Mouse (Mus musculus) hindbrain, postnatal 0 days (tissue): ENCODE results near the gene Lin52. TPM values are rescaled to one million over a fixed set of nuclear protein-coding genes. Genes with fewer than 3 reads are reported as not detected.

Experiments
- ATAC-seq: fragments of 200-750 bp; cut with Nextera tagmentation; 2 replicates; pipeline ENCODE4 v1.8.0; 2017; ENCODE audit warnings: mild to moderate bottlenecking, moderate TSS enrichment, moderate library complexity
- DNase-seq: peaks from one replicate; pipeline ENCODE4 v3.0.0-alpha.2; 2015; ENCODE audit warnings: low spot score
- H3K27ac ChIP-seq: fragments of 300-500 bp; sonication (generic); 2 replicates; pipeline ENCODE4 v1.5.1; 2014; ENCODE audit warnings: mild to moderate bottlenecking
- H3K27me3 ChIP-seq: fragments of 300-500 bp; sonication (generic); 2 replicates; pipeline ENCODE4 v1.6.1; 2014; ENCODE audit warnings: low read length, mixed read lengths; ENCODE audit not compliant: insufficient read depth
- H3K36me3 ChIP-seq: fragments of 300-500 bp; sonication (generic); 2 replicates; pipeline ENCODE4 v1.6.1; 2014; ENCODE audit warnings: low read length, mixed read lengths; ENCODE audit not compliant: insufficient read depth
- H3K4me1 ChIP-seq: fragments of 300-500 bp; sonication (generic); 2 replicates; pipeline ENCODE4 v1.6.1; 2014; ENCODE audit warnings: antibody characterized with exemption, low read length, mixed read lengths; ENCODE audit not compliant: insufficient read depth
- H3K4me2 ChIP-seq: fragments of 300-500 bp; sonication (generic); 2 replicates; pipeline ENCODE4 v1.6.1; 2014; ENCODE audit warnings: low read depth, mild to moderate bottlenecking, low read length, moderate library complexity, mixed read lengths
- H3K4me3 ChIP-seq: fragments of 300-500 bp; sonication (generic); 2 replicates; pipeline ENCODE4 v1.5.1; 2014; ENCODE audit warnings: low read length
- H3K9ac ChIP-seq: fragments of 300-500 bp; sonication (generic); replicated peaks from 2 replicates; pipeline ENCODE4 v1.6.1; 2014; ENCODE audit warnings: mild to moderate bottlenecking, low read length, moderate library complexity, mixed read lengths
- H3K9me3 ChIP-seq: fragments of 300-500 bp; sonication (generic); 2 replicates; pipeline ENCODE4 v1.6.1; 2016; ENCODE audit warnings: low read length, mixed read lengths
- CTCF ChIP-seq: IDR thresholded peaks from 2 replicates; pipeline ENCODE4 v1.5.1; 2016; ENCODE audit warnings: antibody characterized with exemption, control low read depth, low read depth
- WGBS: fragments of 180-500 bp; shearing (Covaris S2); extraction: QIAGEN DNeasy Blood & Tissue Kit; methylation state at CpG from one replicate; pipeline ENCODE4 v1.1.7; 2014; 5-methylcytosine and 5-hydroxymethylcytosine counted together
- polyA plus RNA-seq: library from polyadenylated mRNA; unstranded; fragments of >200 nt; fragmentation: Nextera tagmentation; extraction: Ambion mirVana; gene quantifications from 2 replicates; pipeline ENCODE4 v1.2.1, GENCODE M21; 2015
- total RNA-seq: library from RNA; depleted of rRNA; stranded (reverse); fragments of >200 nt; gene quantifications from 2 replicates; pipeline ENCODE4 v1.2.3, GENCODE M21; 2014

Lin52 gene
- total and polyA plus RNA-seq, 2 experiments from 2014 or later, result 20.4 to 23.1 TPM

GRCm38 (mm10) chr12:84500528-84501263, 49.5 kb downstream of the Lin52 start:
- H3K9me3 ChIP-seq, result no peaks in the 10 kb centered on the region

DNA sequence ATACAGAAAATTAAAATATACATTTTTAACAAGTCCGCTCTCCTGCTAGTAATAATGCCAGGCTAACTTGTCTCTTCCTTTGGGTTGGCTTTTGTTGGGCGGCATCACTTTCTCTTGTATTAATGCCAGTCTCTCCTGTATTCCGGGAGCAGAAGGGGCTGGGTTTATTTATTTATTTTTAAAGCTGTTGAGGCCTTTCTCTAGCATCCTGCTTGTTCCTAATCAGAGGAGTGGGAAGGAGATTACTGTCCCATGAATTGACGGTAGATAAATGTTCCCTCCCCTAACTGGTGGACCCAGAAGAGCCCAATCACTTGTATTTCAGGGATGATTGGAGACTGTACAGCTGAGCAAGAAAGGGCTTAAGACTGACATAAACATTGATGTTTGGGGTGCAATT, 50.1 kb downstream of the Lin52 start:
- Histone ChIP-seq H3K4me1 (no peaks in the 10 kb centered on the region), H3K4me2 (no peak overlapping the region), H3K9ac (no peak overlapping the region), H3K27me3 (no peaks in the 10 kb centered on the region), H3K36me3 (no peaks in the 10 kb centered on the region), H3K9me3 (no peaks in the 10 kb centered on the region), H3K27ac (0 out of 2 replicates have a peak overlapping the region, but pooled peaks have one; percentile 26), H3K4me3 (no peak overlapping the region)
- ATAC-seq (no peak), DNase-seq (no peak)
- 57% methylated on average over 4 of the region's 4 CpGs for WGBS
- TF ChIP-seq CTCF, result no peak

More at GRCm38 (mm10) chr12:84500528-84501263, 49.5 kb downstream of the Lin52 start:
- 58% methylated on average over 8 of the region's 8 CpGs for WGBS
- 0 out of 2 replicates have a peak, but pooled peaks have one; percentile 32 for ATAC-seq
- Histone ChIP-seq H3K9ac (no peak overlapping the region), H3K36me3 (no peaks in the 10 kb centered on the region), H3K27me3 (no peaks in the 10 kb centered on the region), H3K27ac (0 out of 2 replicates have a peak overlapping the region, but pooled peaks have one; percentile 26), H3K4me2 (no peak overlapping the region), H3K4me3 (no peak overlapping the region), H3K4me1 (no peaks in the 10 kb centered on the region)
- DNase-seq, result peak; percentile 22
- TF ChIP-seq CTCF, result no peak

DNA sequence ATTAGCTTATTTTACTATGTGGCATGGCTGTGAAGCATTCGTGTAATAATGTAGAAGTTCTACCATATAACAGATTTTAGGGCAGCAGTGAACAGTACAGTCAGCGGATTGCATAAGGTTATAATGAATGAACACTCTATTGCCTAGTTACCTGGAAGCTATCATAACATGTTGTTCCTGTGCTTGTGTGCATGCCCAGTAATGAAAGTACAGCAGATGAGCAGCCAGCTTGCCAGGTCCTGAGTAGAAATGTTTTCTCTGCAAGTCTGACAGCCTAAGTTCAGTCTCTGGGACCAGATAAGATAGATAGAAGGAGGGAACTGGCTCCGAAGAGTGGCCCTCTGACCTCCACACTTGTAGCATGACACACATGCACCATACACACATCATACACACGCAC, 55.6 kb downstream of the Lin52 start:
- 92% methylated on average over 4 of the region's 4 CpGs for WGBS
- DNase-seq, result no peak
- no peak for TF ChIP-seq CTCF
- Histone ChIP-seq H3K36me3 (no peaks in the 10 kb centered on the region), H3K27me3 (no peaks in the 10 kb centered on the region), H3K4me2 (no peak overlapping the region), H3K4me3 (no peak overlapping the region), H3K4me1 (no peaks in the 10 kb centered on the region), H3K9ac (no peak overlapping the region), H3K27ac (no peak overlapping the region), H3K9me3 (no peaks in the 10 kb centered on the region)
- ATAC-seq, result no peak

- 58% methylated on average over 3 of the region's 3 CpGs for WGBS
- Histone ChIP-seq H3K4me1 (no peaks in the 10 kb centered on the region), H3K9ac (no peak overlapping the region), H3K4me2 (no peak overlapping the region), H3K27me3 (no peaks in the 10 kb centered on the region), H3K27ac (no peak overlapping the region), H3K9me3 (no peaks in the 10 kb centered on the region), H3K4me3 (no peak overlapping the region), H3K36me3 (no peaks in the 10 kb centered on the region)
- no peak for TF ChIP-seq CTCF
- DNase-seq (no peak), ATAC-seq (no peak)
Observed at GRCm38 (mm10) chr12:84512016-84512415, 60.8 kb downstream of the Lin52 start.

GRCm38 (mm10) chr12:84515486-84515885, 64.3 kb downstream of the Lin52 start:
- Histone ChIP-seq H3K9ac (no peak overlapping the region), H3K4me2 (no peak overlapping the region), H3K4me3 (no peak overlapping the region), H3K9me3 (no peaks in the 10 kb centered on the region), H3K4me1 (no peaks in the 10 kb centered on the region), H3K36me3 (no peaks in the 10 kb centered on the region), H3K27me3 (no peaks in the 10 kb centered on the region), H3K27ac (no peak overlapping the region)
- TF ChIP-seq CTCF, result no peak
- 95% methylated on average over 4 of the region's 4 CpGs for WGBS
- ATAC-seq, result no peak
- no peak for DNase-seq

- DNase-seq (no peak), ATAC-seq (no peak)
- no peak for TF ChIP-seq CTCF
- WGBS, result 93% methylated on average over 1 of the region's 1 CpGs
- Histone ChIP-seq H3K4me1 (no peaks in the 10 kb centered on the region), H3K9me3 (no peaks in the 10 kb centered on the region), H3K4me3 (no peak overlapping the region), H3K27me3 (no peaks in the 10 kb centered on the region), H3K36me3 (no peaks in the 10 kb centered on the region), H3K27ac (no peak overlapping the region), H3K9ac (no peak overlapping the region), H3K4me2 (no peak overlapping the region)
Observed at GRCm38 (mm10) chr12:84516642-84517041, 65.4 kb downstream of the Lin52 start.

DNA sequence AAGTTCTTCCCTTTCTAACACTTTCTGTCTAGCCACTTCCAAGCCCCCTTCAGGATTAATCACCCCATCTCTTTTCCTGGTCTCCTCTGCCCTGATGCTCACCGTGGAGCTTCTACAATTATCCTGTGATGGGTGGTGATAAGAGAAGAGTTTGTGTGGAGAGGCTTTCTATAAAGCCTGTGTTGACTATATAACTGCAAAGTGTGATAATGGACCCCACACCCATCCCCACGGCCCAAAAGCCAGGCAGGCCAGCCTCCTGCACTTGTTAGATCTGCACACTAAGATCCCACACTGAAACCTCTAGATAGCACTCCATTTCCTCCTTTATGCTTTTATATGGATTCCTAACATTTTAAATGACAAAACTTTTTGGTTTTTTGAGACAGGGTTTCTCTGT, 66.8 kb downstream of the Lin52 start:
- Histone ChIP-seq H3K4me3 (no peak overlapping the region), H3K4me2 (no peak overlapping the region), H3K4me1 (no peaks in the 10 kb centered on the region), H3K9me3 (no peaks in the 10 kb centered on the region), H3K9ac (no peak overlapping the region), H3K27ac (no peak overlapping the region), H3K36me3 (no peaks in the 10 kb centered on the region), H3K27me3 (no peaks in the 10 kb centered on the region)
- DNase-seq, result no peak
- TF ChIP-seq CTCF, result no peak
- WGBS, result 89% methylated on average over 2 of the region's 2 CpGs
- no peak for ATAC-seq
